Mouse (Mus musculus) ovary, postnatal 10 days (tissue): ENCODE measurements around the gene Sumo2.
A peak's percentile ranks its signal among the peaks of the same experiment; 100 is the strongest.
"Not testable (repeated sequence)": the region's sequence is repeated elsewhere in the genome, so short reads cannot be mapped to it uniquely, and the experiment has no call there.

Experiments used
- DNase-seq: peaks from one replicate; pipeline ENCODE4 v3.0.0; 2022; ENCODE audit warnings: low spot score

The Sumo2 gene

DNA sequence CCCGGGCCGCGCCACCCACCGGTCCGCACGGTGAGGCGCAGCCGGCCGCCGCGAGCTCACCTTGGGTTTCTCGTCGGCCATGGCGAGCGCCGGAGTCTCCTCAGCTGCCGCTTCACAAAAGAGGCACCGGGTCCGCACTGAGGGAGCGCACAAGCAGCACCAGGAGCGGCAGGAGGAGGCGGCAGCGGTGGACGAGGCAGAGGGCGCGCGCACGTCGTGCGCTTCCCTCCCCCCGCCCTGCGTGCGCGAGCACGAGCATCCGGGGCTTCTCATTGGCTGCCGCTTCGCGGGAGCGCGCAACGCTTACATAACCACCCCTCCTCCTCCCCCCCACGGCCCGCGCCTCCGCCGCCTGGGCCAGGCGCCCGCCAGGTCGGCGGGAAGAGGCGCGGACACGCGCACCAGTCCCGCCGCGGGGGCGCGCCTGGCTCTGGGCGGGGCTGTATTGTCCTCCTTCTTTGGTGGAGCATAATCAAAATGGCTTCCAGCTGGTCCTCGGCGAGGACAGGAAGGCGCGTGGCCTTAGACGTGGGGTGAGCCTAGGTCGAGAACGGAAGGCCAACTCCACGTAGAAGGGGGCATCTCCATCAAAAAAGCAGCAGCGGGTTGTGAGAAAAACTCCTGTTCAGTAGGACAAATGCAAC is at the start of gene Sumo2:
Sumo2 (minus strand) TSS at position 239 of the 644 bp plus-strand sequence.
- DNase-seq, result peak; percentile 95

DNA sequence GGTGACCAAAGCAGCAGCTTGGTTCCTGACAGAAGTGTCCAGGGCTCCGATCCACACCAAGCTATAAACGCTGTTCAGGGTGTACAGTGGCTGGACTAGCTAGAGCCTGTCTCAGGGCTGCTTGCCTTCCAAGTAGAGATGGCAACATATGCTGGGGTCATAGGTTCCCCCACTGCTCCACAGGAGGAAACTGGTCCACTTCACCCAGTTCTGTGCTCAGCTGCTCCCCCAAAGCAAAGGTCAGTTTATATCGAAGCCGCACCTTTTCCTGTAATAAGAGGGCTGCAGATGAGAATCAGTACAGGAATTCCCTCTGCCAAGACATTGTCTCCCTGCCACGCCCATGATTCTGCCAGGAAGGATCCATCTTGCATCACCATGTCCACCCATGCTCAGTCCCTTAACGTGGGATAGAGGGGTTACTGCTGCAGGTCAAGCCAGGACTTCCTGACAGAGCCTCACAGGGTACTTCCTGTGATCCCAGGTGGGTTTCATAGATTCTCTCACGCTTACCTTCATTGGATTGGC is 49.6 kb upstream of the Sumo2 start:
- no peak for DNase-seq

DNA sequence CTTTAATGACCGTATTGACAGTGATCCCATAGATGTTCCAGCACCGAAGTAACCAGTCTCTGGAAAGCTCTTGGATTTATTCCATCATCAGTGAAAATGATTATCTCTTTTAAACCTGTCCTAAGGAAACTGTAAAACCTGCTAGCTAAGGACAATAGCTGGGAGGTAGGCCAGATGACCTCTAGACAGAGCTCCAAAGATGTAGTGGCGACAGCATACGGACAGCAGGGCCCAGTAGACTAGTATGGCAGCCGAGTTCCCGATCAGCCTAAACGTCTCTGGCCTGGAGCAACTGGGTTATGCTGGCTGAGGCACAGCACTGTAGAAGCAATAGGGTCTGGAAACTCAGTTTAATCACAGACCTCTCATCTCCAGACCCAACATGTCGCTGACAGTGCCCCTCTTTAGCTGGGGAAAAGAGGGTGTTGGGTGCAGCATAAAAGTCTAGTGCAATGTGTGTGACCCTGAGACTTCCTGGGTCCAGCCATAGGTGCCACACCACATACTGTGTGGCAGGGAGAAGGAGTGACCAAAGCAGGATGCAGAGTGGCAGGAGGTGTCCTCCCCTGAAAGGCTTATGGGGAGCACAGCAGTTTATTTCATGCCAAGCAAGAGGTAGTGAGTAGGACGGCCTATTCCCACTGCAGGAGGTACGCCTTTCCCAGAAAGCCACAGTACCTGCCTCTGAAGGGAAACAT is 48.4 kb upstream of the Sumo2 start:
- no peak for DNase-seq

DNA sequence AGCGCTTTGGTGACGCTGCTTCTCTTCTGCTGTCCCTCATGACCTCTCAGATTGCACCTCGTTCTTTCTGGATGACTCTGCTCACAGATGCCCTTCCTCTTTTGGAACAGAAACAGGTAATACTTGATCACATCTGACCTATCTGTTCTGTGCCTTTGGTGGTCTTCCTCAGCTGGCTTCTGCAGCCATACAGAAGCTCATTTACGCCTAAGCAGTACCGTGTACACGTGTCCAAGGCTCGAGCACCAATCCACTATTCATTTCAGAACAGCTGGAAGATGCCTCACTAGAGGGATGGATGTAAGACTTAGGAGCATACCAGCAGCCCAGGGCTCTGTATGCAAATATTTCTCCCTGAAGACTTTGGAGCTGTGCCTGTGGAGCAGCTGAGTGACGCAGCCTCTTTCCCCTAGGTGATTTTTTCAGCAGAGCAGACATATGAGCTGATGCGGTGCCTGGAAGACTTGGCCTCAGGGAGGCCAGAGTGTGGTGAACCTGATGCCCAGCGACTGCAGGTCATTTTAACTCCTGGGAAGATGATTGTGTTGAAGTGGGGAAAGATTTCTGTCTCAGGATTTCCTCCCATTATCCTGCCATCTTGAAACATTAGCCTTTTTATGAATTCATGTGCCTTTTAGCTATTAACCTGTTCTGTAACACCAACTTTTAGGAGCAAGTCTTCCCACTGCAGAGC is 47.0 kb upstream of the Sumo2 start:
- no peak for DNase-seq

DNA sequence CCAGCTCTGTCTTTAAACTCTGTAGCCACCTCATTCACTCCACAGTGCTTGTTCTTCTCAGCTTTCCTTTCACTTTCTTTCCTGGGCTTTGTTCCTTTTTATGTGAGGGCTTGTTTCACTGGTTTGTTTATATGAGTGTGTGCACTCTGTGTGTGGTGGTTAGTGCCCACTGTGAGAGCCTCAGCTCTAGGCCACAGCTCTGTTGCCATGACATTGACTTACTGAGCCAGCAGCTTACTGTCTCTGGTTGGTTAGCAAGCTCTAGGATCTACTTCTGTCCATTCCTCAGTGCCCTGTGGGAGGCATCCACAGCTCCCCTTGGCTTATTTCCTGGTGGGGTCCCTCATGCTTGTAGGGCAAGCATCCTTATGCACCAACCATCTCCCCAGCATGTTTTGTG is 43.0 kb upstream of the Sumo2 start:
- no peak for DNase-seq

DNA sequence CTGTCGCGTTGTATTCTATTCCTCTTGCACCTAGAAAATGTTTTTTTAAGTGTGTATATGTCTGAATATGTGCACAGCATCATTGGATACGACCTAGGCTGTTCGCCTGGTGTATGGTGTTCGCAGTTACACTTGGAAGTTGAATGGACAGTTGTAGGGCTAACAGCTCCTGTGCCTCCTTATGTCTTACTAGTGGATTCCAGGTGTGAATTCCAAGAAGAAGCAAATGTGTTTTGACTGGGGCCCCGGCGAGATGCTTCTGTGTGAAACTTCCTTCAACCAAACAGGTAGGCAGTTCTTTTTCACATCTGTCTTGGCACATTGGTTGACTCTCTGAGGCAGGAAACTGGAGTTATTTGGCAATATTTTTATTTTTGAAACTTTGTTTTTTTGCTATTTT is 28.9 kb upstream of the Sumo2 start:
- no peak for DNase-seq

DNA sequence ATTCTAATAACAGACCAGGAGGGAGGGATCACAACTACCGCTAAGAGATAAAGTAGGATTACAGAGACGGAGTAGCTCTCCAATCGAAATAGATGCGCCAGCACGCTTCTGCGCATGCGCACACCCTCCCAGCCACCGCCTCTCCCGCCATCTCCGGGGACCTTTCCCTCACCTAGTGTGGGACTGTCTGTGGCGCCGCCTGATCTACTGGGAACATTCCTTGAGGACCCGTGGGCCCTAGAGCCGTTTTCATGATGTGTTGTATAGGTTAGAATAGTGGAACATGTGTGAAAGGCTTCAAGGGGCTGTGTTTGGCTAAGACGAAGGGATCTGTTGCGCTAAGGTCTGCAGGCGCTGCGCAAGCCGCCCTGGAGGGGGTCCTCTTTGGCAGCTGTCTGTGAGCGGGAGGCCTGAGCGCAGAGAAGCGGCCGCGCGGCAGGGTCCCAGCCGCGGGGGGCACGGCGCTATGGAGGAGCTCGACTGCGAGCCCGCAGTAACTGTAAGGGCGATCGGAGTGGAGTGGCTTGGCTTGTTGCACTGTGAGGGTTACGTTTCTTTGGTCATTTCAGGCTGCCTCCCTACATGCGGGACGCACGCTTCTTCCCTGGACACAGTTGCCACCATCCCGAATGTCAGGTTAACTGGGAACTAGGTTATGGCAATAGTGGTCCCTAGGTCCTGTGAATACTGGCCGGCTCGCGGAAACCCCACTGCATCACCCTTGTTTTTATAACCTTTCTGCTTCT is 28.2 kb upstream of the Sumo2 start, which contains the start of gene Nup85:
Nup85 (plus strand) TSS at position 371 of the 746 bp plus-strand sequence.
- peak; percentile 92 for DNase-seq

DNA sequence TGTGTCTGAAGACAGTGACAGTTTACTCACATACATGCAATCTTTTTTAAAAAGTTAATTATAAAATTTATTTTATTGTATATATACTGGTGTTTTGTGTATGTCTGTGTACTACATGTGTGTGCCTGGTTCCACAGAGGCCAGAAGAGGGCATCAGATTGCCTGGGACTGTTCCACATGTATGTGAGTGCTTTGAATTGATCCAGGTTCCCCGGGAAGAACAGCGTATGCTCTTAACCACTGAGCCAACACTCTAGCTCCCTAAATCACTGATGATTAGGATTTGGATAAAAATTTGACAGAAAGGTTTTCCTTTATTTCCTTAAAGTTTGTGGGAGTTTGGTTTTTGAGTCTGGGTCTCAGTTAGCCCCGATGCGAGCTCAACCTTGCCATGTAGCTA is 27.3 kb upstream of the Sumo2 start:
- DNase-seq, result no peak

DNA sequence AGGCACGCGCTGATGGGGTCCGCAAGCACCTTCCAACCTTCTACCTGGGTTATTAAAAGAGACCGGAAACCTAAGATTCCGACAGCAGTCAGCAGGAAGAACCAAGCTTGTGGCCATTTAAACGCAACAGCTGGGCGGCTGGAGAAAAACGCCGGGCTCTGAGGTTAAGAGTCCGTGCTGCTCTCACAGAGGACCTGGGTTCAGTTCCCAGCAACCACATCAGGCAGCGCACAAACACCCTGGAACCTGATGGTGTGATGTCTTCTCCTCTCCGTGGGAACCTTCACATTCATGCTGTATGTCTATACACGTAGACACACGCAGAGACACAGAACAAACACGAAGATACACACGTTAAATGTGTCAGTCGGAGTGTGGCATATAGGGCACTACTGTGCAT is 19.6 kb upstream of the Sumo2 start:
- DNase-seq, result no peak

DNA sequence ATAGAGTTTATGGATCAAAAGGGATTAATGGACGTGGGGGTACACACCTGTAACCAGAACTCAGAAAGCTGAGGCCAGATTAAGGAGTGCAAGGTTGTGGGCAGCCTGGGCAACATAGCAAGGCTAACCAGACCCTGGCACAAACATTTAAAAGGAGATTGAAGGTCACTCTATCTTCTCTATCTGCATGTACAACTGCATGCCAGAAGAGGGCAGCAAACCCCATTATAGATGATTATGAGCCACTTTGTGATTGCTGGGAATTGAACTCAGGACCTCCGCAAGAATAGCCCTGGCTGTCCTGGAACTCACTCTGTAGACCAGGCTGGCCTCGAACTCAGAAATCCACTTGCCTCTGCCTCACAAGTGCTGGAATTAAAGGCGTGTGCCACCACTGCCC is 16.7 kb upstream of the Sumo2 start:
- DNase-seq, result no peak

DNA sequence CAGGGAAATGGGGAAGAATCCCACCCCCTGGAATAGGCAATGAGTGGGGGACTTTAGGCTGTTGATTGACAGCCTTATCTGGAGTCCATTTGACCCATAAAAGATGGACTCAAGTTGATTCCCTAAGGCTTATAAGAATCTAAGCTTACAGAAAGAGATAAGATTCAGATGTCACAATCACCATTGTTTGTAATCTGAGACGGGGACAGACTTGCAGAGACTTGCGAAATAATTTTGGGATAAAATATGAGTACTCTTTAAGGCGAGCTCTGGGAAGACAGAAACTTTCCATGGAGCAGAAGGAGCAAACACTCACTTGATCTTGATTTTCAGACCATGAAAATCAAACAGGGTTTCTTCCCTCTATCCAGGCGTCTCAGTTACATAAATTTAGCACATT is 7.5 kb upstream of the Sumo2 start:
- DNase-seq, result no peak

DNA sequence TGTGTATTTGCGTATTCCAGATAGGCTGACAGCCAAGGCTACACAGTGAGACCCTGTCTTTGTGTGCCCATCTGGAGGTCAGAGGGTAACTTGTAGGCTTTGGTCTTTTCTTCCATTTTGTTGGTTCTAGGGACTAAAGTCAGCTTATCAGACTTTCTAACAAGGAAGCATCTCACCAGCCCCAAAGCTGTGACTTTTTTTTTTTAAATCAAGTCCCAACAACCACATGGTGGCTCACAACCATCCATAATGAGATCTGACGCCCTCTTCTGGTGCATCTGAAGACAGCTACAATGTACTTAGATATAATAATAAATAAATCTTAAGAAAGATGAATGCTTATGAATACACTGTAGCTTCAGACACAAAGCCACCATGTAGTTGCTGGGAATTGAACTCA is 2.0 kb upstream of the Sumo2 start:
- no peak for DNase-seq

DNA sequence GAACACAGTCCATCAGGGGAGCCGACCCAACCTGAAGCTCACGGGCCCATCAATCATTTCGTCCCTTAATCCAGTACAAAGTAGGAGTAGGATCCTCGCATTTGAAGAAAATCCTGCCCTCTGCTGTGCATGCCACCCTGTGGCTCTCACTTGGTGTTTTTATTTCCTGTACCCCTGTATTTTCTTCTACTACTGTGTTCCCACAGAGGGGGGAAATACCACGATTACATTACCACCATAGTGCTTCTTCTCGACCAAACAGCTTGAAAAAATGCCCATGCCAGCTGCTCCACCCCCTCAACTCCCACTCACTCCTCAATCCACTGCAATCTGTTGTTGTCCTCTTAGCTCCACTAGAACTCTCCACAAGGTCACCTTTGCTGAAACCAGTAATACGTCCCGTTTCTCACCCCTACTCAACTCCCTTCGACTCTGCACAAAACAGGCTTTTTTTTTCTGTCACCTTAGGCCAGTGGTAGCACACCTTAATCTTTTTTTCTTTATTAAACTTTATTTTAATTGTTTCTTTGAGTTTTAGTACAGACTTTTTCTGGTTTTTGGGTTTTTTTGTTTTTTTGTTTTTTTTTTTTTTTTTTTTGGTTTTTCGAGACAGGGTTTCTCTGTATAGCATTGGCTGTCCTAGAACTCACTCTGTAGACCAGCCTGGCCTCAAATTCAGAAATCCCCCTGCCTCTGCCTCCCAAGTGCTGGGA is 936 bp upstream of the Sumo2 start:
- no peak for DNase-seq

DNA sequence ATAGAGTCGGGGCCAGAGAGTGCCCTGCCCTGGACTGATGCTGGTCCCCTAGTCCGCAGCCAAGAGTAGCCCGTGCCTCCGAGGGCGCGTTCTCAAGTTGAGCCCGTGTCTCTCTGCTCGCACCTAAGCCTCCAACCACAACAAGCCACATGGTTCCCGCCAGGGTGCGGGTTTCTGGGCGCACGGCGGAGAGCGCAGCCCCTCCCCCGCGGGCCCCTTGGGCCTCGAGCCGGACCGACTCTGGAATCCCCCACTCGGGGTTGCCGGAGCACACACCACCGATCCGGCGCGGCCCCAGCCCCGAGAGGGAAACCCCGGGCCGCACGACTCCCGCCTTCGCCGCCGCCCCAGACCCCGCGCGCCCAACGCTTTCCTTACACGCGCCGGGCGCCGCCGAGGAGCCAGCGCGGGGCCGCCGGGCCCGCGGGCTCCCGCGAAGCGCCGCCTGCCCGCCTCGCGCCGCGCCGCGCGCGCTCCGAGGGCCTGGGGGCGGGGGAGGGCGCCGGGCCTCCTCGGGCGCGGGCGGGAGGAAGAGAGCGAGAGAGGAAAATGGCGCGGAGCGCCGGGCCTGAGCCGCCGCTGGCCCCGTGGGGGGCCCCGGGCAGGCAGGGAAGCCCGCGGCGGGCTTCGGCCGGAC is 557 bp downstream of the Sumo2 start:
- DNase-seq, result peak; percentile 41

DNA sequence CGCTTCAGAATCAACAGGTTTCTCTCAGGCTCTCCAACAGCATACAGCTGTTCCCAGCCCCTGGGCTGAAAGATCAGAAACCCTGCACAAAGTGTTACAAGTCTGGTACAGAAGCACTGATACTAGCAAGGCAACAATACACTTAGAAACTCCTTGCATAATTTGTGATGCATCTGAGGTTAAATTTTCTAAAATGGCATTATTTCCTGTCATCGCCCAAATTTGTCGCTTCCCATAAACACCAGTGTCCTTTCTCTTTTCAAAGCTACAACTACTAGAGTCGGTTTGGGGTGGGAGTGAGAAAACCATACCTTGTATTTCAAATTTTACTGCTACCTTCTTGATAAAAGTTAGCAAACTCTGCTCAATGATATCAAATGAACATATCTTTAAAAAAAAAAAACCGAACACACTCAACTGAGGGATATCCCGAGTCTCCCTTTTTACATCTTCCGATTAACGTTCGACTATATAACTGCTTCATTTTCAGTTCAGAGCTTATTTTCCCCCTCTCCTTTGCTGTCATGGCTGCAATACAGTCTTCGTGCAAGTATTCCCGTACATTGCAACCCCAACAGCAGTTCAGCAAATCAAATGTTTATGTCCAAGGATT is 1.2 kb downstream of the Sumo2 start:
- no peak for DNase-seq

DNA sequence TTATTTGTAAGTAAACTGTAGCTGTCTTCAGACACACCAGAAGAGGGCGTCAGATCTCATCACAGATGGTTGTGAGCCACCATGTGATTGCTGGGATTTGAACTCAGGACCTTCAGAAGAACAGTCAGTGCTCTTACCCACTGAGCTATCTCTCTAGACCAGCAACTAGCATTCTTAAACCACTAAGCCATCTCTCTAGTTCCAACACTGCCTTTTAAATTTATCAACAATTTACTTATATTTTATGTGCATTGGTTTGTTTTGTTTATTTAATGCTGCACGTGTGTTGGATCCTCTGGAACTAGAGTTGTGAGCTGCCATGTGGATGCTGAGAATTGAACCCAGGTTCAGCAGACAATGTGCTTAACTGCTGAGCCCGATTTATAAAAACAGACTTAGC is 9.6 kb downstream of the Sumo2 start:
- DNase-seq, result not testable (repeated sequence)

DNA sequence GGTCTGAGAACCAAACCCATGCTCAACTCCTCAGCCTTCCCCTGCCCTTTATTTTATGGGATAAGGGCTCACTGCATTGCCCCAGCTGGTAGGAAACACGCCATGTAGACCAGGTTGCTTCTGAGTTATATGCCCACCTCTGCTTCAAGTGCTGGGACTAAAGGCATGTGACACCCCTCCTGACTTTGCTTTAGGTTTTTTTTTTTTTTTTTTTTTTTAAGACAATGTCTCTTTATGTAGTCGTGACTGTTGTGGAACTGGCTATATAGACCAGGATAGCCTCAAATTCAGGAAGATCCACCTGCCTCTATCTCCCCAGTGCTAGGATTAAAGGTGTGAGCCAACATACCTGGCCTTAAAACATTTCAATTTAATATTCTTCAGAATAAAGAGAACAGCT is 13.4 kb downstream of the Sumo2 start:
- DNase-seq, result no peak

DNA sequence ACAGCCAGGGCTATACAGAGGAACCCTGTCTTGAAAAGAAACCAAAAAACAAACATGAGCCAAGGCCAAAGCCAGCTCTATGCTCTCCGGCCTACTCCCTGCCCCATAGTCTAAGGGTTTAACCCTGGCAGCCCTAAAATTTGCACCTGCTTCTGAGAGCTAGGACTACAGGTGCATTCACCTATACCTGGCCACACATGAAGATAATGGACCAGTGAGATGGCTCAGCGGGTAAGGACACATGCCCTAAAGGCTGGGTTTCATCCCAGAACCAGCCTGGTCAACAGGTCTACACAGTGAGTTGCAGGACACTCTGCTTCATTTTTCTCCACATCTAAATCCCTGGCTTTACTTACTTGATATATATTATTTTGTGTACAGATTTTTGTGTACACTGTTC is 13.8 kb downstream of the Sumo2 start:
- DNase-seq, result no peak

DNA sequence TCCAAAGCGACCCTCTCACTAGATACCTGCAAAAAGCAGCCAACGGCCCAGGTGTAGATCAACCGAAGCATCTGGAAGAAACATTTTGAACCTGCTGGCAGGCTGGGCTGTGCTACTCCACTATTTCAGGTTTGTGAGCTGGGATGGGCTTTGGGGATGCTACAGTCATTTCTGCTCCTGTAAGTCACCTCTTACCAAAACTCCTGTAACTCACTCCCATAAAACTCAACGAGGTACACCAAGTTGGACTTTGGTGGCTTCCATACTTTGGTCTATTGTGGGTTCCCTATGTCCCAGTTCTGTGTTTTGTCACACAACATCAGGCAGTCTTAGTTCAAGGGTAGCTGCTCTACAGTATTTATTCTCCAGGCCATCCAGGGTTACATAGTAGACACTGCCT is 15.0 kb downstream of the Sumo2 start:
- no peak for DNase-seq

DNA sequence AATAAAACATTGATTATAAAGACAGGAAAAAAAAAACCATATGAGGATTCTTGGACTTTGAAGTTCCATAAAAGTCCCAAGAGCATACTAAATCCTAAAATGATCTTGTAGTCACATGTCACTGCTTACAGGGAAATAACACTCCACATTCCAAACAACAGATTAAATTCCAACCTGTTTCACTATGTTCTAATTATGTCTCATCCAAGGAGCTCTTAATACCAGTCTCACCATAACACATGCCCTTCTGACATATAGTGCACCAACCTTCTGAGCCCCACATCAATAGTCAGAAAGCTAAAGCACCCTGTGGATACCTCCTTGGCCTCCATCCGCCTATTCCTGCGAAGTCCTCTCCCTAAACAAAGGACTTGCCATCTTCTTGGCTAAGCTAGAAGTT is 15.9 kb downstream of the Sumo2 start:
- no peak for DNase-seq

DNA sequence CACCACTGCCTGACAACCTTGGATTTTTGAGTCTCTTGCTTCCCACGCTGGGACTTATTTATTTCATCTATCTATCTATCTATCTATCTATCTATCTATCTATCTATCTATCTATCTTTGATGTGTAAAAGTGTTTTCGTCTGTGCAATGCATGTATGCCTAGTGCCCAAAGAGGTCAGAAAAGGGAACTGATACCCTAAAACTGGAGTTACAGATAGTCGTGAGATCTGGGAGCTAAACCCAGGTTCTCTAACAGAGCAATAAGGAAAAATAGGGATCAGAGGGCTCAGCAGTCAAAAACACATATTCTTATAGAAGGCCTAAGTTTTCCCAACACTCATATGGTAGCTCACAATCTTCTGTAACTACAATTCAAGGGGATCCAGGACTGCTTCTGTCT is 16.5 kb downstream of the Sumo2 start:
- no peak for DNase-seq
